Mouse (Mus musculus): ENCODE data around the gene Kirrel. TPM values are rescaled to one million over a fixed set of nuclear protein-coding genes. Genes with fewer than 3 reads are reported as not detected.
A peak's percentile ranks its signal among the peaks of the same experiment; 100 is the strongest.

The Kirrel gene
- total and polyA plus RNA-seq, 2 experiments from 2014 or later: 2.9 to 11.3 TPM

GRCm38 (mm10) chr3:87169402-87170015 is 5.0 kb downstream of the Kirrel start:
- 51% methylated on average over 5 of the region's 5 CpGs for WGBS
- Histone ChIP-seq H3K27ac (no peak overlapping the region), H3K4me1 (ENCODE audit: insufficient read depth, low read length) (peaks cover 10% of the 10 kb centered on the region; the same call in 1 of the 2 replicates), H3K27me3 (ENCODE audit: insufficient read depth, low read length) (no peaks in the 10 kb centered on the region), H3K36me3 (ENCODE audit: insufficient read depth, low read length) (no peaks in the 10 kb centered on the region), H3K9ac (replicated peaks; ENCODE audit: low read length) (no peak overlapping the region), H3K9me3 (ENCODE audit: low read length) (no peaks in the 10 kb centered on the region), H3K4me3 (ENCODE audit: low read length) (no peak overlapping the region), H3K4me2 (ENCODE audit: low read depth, low read length) (no peak overlapping the region)
- DNase-seq (ENCODE audit: low spot score): no peak
- ATAC-seq: no peak
- no peak for TF ChIP-seq CTCF (IDR thresholded peaks at IDR 0.05; ENCODE audit: low read depth)

GRCm38 (mm10) chr3:87168756-87169155 is 5.8 kb downstream of the Kirrel start:
- DNase-seq (ENCODE audit: low spot score) (no peak), ATAC-seq (no peak)
- H3K27me3 ChIP-seq (ENCODE audit: insufficient read depth, low read length): no peaks in the 10 kb centered on the region
- H3K4me2 ChIP-seq (ENCODE audit: low read depth, low read length): no peak overlapping the region
- 66% methylated on average over 7 of the region's 7 CpGs for WGBS
- no peak overlapping the region for H3K4me3 ChIP-seq (ENCODE audit: low read length)
- no peak overlapping the region for H3K9ac ChIP-seq (replicated peaks; ENCODE audit: low read length)
- H3K27ac ChIP-seq: no peak overlapping the region
- peaks cover 10% of the 10 kb centered on the region; the same call in 1 of the 2 replicates for H3K4me1 ChIP-seq (ENCODE audit: insufficient read depth, low read length)
- no peaks in the 10 kb centered on the region for H3K36me3 ChIP-seq (ENCODE audit: insufficient read depth, low read length)
- TF ChIP-seq CTCF (IDR thresholded peaks at IDR 0.05; ENCODE audit: low read depth): no peak
- no peaks in the 10 kb centered on the region for H3K9me3 ChIP-seq (ENCODE audit: low read length)

DNA sequence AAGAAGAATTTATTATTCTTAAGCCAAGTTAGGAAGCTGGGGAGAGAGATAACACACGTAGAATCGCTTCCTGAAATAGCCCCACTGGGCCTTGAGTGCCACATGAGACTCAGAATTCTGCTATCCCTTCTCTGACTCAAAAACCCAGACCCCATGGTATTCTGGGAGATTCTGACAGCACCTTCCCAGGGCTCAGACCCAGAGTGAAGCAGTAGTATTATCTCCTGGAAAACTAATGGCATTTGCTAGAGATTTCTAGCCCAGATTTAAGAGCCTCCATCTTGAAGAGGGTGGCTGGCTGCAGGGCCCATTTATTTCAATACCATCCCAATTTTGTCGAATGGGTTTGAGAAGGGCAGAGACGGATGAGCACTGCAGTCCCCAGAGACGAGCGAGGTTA is 6.9 kb downstream of the Kirrel start:
- no peaks in the 10 kb centered on the region for H3K27me3 ChIP-seq (ENCODE audit: insufficient read depth, low read length)
- no peaks in the 10 kb centered on the region for H3K9me3 ChIP-seq (ENCODE audit: low read length)
- H3K4me2 ChIP-seq (ENCODE audit: low read depth, low read length): no peak overlapping the region
- ATAC-seq (no peak), DNase-seq (ENCODE audit: low spot score) (no peak)
- TF ChIP-seq CTCF (IDR thresholded peaks at IDR 0.05; ENCODE audit: low read depth): no peak
- WGBS: 82% methylated on average over 6 of the region's 6 CpGs
- no peak overlapping the region for H3K4me3 ChIP-seq (ENCODE audit: low read length)
- peaks cover 8% of the 10 kb centered on the region; the same call in 1 of the 2 replicates for H3K4me1 ChIP-seq (ENCODE audit: insufficient read depth, low read length)
- H3K36me3 ChIP-seq (ENCODE audit: insufficient read depth, low read length): no peaks in the 10 kb centered on the region
- no peak overlapping the region for H3K27ac ChIP-seq
- H3K9ac ChIP-seq (replicated peaks; ENCODE audit: low read length): no peak overlapping the region

- H3K27ac ChIP-seq: peak overlapping the region; percentile 52; the same call in 1 of the 2 replicates
- TF ChIP-seq CTCF (IDR thresholded peaks at IDR 0.05; ENCODE audit: low read depth): no peak
- H3K9me3 ChIP-seq (ENCODE audit: low read length): no peaks in the 10 kb centered on the region
- H3K36me3 ChIP-seq (ENCODE audit: insufficient read depth, low read length): no peaks in the 10 kb centered on the region
- no peak for DNase-seq (ENCODE audit: low spot score)
- H3K9ac ChIP-seq (replicated peaks; ENCODE audit: low read length): no peak overlapping the region
- H3K4me3 ChIP-seq (ENCODE audit: low read length): no peak overlapping the region
- WGBS: 26% methylated on average over 6 of the region's 8 CpGs
- H3K4me1 ChIP-seq (ENCODE audit: insufficient read depth, low read length): peaks cover 6% of the 10 kb centered on the region
- H3K27me3 ChIP-seq (ENCODE audit: insufficient read depth, low read length): no peaks in the 10 kb centered on the region
- no peak overlapping the region for H3K4me2 ChIP-seq (ENCODE audit: low read depth, low read length)
- ATAC-seq: no peak
These were observed 9.2 kb downstream of the Kirrel start for GRCm38 (mm10) chr3:87165291-87165881.

DNA sequence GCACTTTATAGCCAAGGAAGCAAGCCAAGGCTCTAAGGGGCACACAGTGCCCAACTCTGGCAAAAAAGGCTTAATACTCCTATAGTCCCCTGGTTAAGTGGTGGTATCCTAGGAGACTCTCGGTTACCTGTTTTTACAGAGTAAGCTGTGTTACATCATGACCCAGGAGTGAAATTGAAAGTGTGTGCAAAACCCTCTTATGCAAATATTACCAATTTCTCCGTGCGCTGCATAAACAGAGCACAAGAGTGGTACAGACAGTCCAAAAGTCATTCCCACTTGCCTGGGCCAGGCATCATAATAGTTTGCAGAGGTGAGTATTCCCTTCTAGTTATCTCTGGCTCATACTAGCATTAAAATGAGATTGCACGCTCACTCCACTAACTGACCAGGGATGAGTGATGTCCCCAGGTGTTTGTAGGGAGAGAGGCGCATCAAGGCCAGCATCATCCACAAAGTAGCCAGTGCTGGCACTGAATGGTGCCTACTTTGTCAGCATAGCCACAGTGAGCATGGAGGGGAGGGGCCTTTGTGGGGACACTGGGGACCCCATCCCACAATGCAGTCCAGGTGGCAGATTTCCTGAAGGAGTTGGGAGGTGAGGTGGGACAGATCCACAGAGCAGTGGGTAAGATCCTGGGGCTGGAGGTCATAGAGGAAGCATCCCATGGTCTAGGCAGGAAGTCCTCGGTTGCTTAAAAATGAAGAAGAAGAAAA is 10.3 kb downstream of the Kirrel start:
- Histone ChIP-seq H3K27ac (no peak overlapping the region), H3K4me2 (ENCODE audit: low read depth, low read length) (no peak overlapping the region), H3K36me3 (ENCODE audit: insufficient read depth, low read length) (no peaks in the 10 kb centered on the region), H3K4me3 (ENCODE audit: low read length) (no peak overlapping the region), H3K4me1 (ENCODE audit: insufficient read depth, low read length) (peaks cover 10% of the 10 kb centered on the region), H3K9ac (replicated peaks; ENCODE audit: low read length) (no peak overlapping the region), H3K27me3 (ENCODE audit: insufficient read depth, low read length) (no peaks in the 10 kb centered on the region), H3K9me3 (ENCODE audit: low read length) (no peaks in the 10 kb centered on the region)
- ATAC-seq (no peak), DNase-seq (ENCODE audit: low spot score) (no peak)
- no peak for TF ChIP-seq CTCF (IDR thresholded peaks at IDR 0.05; ENCODE audit: low read depth)
- 84% methylated on average over 6 of the region's 6 CpGs for WGBS

DNA sequence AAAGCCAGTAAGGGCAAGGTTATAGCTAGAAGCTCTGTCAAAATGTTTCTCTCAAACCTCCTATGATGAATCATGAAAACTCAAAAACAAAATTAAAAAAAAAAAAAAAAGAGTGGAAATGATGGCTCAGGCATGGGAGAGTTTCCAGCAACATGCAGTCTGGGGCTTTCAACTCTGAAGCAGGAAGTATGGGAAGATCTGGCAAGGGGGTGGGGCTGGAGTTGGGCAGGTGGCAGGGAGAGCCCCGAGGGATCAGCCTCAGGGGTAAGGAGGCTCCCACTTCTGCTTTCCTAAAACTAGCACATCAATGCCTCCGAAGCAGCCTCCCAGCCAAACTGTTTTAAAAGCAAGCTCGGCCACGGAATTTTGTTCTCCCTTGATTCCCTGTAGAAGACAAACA is 11.4 kb downstream of the Kirrel start:
- H3K9ac ChIP-seq (replicated peaks; ENCODE audit: low read length): no peak overlapping the region
- no peaks in the 10 kb centered on the region for H3K9me3 ChIP-seq (ENCODE audit: low read length)
- ATAC-seq (no peak), DNase-seq (ENCODE audit: low spot score) (no peak)
- no peaks in the 10 kb centered on the region for H3K27me3 ChIP-seq (ENCODE audit: insufficient read depth, low read length)
- peaks cover 18% of the 10 kb centered on the region for H3K4me1 ChIP-seq (ENCODE audit: insufficient read depth, low read length)
- no peak overlapping the region for H3K27ac ChIP-seq
- H3K4me2 ChIP-seq (ENCODE audit: low read depth, low read length): no peak overlapping the region
- no peak for TF ChIP-seq CTCF (IDR thresholded peaks at IDR 0.05; ENCODE audit: low read depth)
- H3K4me3 ChIP-seq (ENCODE audit: low read length): no peak overlapping the region
- WGBS: 49% methylated on average over 4 of the region's 4 CpGs
- no peaks in the 10 kb centered on the region for H3K36me3 ChIP-seq (ENCODE audit: insufficient read depth, low read length)
